Mouse (Mus musculus): ENCODE measurements around the gene Taf5l. TPM values are rescaled to one million over a fixed set of nuclear protein-coding genes. Genes with fewer than 3 reads are reported as not detected.

Taf5l gene
- polyA plus RNA-seq, 1 experiment from 2014 or later = 48.8 TPM

DNA sequence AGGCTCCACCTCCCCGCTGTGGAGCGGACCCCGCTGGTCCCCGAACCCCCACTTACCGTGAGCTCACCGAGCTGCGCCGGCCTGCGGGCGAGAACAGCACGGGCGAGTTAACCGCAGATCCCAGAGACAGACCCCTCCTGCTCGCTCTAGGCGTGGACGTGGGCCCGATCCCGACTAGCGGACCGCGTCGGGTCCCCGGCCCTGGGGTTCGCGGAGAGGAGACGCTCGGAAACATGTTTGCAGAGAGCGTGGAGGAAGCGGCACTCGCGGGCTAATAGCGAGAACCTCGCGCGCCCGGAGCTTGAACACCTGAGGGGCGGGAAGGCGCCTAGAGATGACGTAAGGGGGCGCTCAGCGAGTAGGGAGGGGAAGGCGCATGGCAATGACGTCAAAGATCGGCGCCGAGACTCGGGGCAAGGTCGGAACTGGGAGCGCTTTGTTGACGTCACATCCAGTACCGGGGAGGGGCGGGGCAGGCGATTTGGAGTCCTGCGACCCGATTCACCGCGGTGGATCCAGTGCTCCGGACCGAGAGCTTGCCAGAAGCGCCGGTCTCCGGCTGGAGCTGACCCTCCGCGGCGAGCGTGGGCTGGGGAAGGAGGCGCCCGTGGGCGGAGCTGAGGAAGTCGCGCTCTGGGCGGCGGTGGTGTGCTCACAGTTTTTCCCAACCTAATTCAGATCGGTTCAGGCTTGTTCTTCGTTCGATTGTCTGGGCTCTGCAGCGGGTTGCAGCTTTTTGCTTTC lies 72.1 kb downstream of the Taf5l start, which contains the start of gene Nup133:
TSS of gene Nup133 (minus strand) at position 324 of the 744 bp plus-strand sequence.
- DNase-seq (ENCODE audit: extremely low spot score, low spot score) = peak; percentile 99
- no peaks in the 10 kb centered on the region for H3K9me3 ChIP-seq
- peaks cover 42% of the 10 kb centered on the region for H3K36me3 ChIP-seq (replicated peaks)
- WGBS = under 1% methylated on average over 77 of the region's 77 CpGs
- peak within 1 kb of the TSS; percentile 87 for H3K27ac ChIP-seq
- no peaks in the 10 kb centered on the region for H3K27me3 ChIP-seq (ENCODE audit: poor library complexity, severe bottlenecking)
- H3K4me3 ChIP-seq = peak within 1 kb of the TSS; percentile 99
- H3K4me1 ChIP-seq = peaks cover 20% of the 10 kb centered on the region

MicroRNA genes within 50 kb of the gene (microRNA counts, 519-probe panel; counts per million panel counts)
- microRNA mmu-miR-1967 = 341 counts per million, percentile 65 among the panel's probes with 10 or more counts

Small RNAs within 50 kb of the gene (microRNA-seq; reads per million reads assigned to microRNA genes)
- not detected for gene Mir1967

Other genes with a start within 250 kb of the Taf5l start
- gene Rab4a, start 215.4 kb downstream of the Taf5l start, polyA plus RNA-seq (2016; fragmentation: Nextera tagmentation; extraction: Ambion mirVana) = 74.9 and 77.6 TPM in 2 replicates
- 7.3 and 8.2 TPM in 2 replicates for gene Ccsap, start 161.2 kb downstream of the Taf5l start, polyA plus RNA-seq (2016; fragmentation: Nextera tagmentation; extraction: Ambion mirVana)
- gene Acta1, start 126.6 kb downstream of the Taf5l start, polyA plus RNA-seq (2016; fragmentation: Nextera tagmentation; extraction: Ambion mirVana) = 0.14 and 0.22 TPM in 2 replicates
- gene Nup133, start 72.1 kb downstream of the Taf5l start, polyA plus RNA-seq (2016; fragmentation: Nextera tagmentation; extraction: Ambion mirVana) = 60.5 and 62.8 TPM in 2 replicates
- gene Abcb10, start 38.3 kb downstream of the Taf5l start, polyA plus RNA-seq (2016; fragmentation: Nextera tagmentation; extraction: Ambion mirVana) = 20.3 and 21.8 TPM in 2 replicates
- 8.8 and 9.0 TPM in 2 replicates for gene Urb2, start 111 bp upstream of the Taf5l start, polyA plus RNA-seq (2016; fragmentation: Nextera tagmentation; extraction: Ambion mirVana)
- 40.7 and 40.9 TPM in 2 replicates for gene Galnt2, start 210.0 kb upstream of the Taf5l start, polyA plus RNA-seq (2016; fragmentation: Nextera tagmentation; extraction: Ambion mirVana)